Mouse (Mus musculus): Measurements from ENCODE around the gene Fam76a. TPM values are rescaled to one million over a fixed set of nuclear protein-coding genes. Genes with fewer than 3 reads are reported as not detected.

Gene Fam76a
- polyA plus RNA-seq (2012; rRNA removed) = 19.2 and 21.9 TPM in 2 replicates

DNA sequence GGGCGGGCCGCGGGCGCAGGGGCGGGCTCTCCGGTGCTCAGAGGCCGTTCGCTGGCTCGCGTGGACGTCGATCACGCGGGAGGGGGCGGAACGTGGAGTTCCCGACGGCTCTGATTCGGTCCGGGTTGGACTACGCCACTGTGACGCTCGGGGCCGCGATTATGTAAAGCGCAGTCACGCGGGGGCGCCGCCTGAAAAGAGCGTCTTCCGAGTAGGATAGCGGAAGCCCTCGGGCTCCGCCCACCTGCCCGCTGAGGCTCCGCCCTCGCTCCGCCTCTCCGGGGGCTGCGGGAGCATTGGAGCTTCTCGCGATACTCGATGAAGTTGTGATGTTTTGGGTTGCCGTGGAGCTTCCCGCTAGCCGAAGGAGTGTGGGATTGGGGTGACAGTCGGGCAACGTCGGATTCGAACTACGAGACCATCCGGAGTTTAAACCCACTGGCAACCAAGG lies at the start of gene Fam76a:
Fam76a (minus strand) TSS at position 1 of the 451 bp plus-strand sequence.
- peaks cover 4% of the 10 kb centered on the region; the same call in 1 of the 2 replicates for H3K4me1 ChIP-seq (ENCODE audit: control insufficient read depth, insufficient read depth, low read length)
- peak within 1 kb of the TSS; percentile 78 for H3K4me3 ChIP-seq (replicated peaks; ENCODE audit: extremely low read depth, low read depth, low read length)
- under 1% methylated on average over 53 of the region's 53 CpGs for WGBS
- DNase-seq = peak; percentile 100
- TF ChIP-seq CTCF (IDR thresholded peaks at IDR 0.05; ENCODE audit: insufficient read depth, low read length) (no peak), POLR2A (IDR thresholded peaks at IDR 0.05; ENCODE audit: borderline replicate concordance, extremely low read depth, low read depth, low read length) (peak; percentile 96; the same call in 1 of the 2 replicates)

DNA sequence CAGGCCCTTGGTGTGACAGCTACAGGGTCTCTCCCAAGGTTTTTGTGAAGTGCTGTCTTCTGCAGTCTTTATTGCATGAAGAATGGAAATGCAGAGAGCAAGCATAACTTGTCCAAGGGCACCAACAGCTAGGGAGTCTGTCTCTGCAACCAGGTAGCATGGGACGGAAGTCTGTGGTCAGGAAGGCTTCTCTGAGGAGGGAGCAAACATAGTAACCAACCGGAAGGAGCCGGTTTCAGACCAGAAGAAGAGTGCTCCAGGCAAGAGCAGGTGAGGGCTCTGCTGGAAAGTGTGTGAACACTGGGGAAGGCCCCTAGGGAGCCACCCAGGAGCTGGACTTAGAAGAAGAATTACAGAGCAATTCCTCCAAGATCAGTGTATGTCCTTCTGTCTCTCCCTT lies 49.7 kb upstream of the Fam76a start:
- no peak overlapping the region for H3K4me3 ChIP-seq (replicated peaks; ENCODE audit: extremely low read depth, low read depth, low read length)
- 54% methylated on average over 3 of the region's 3 CpGs for WGBS
- DNase-seq = no peak
- peaks cover 14% of the 10 kb centered on the region for H3K4me1 ChIP-seq (ENCODE audit: control insufficient read depth, insufficient read depth, low read length)
- TF ChIP-seq POLR2A (IDR thresholded peaks at IDR 0.05; ENCODE audit: borderline replicate concordance, extremely low read depth, low read depth, low read length) = no peak
- no peak for TF ChIP-seq CTCF (IDR thresholded peaks at IDR 0.05; ENCODE audit: insufficient read depth, low read length)

DNA sequence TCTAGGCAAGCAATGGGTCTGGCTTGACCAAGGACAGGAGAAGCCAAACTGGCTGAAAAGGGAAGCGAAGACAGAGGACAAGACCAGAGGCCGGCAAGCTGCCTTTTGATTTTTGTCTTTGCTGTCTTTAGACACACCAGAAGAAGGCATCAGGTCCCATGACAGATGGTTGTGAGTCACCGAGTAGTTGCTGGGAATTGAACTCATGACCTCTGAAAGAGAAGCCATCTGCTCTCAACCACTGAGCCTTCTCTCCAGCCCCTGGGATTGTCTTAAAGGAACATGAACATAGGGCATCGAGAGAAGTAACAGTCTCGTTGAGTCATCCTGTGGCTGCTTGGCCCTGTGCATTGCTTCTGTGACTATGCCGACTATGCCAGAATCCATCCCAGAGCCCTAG lies 49.2 kb upstream of the Fam76a start:
- no peak for TF ChIP-seq CTCF (IDR thresholded peaks at IDR 0.05; ENCODE audit: insufficient read depth, low read length)
- TF ChIP-seq POLR2A (IDR thresholded peaks at IDR 0.05; ENCODE audit: borderline replicate concordance, extremely low read depth, low read depth, low read length) = no peak
- 69% methylated on average over 6 of the region's 6 CpGs for WGBS
- H3K4me1 ChIP-seq (ENCODE audit: control insufficient read depth, insufficient read depth, low read length) = peaks cover 14% of the 10 kb centered on the region
- H3K4me3 ChIP-seq (replicated peaks; ENCODE audit: extremely low read depth, low read depth, low read length) = no peak overlapping the region
- DNase-seq = no peak

DNA sequence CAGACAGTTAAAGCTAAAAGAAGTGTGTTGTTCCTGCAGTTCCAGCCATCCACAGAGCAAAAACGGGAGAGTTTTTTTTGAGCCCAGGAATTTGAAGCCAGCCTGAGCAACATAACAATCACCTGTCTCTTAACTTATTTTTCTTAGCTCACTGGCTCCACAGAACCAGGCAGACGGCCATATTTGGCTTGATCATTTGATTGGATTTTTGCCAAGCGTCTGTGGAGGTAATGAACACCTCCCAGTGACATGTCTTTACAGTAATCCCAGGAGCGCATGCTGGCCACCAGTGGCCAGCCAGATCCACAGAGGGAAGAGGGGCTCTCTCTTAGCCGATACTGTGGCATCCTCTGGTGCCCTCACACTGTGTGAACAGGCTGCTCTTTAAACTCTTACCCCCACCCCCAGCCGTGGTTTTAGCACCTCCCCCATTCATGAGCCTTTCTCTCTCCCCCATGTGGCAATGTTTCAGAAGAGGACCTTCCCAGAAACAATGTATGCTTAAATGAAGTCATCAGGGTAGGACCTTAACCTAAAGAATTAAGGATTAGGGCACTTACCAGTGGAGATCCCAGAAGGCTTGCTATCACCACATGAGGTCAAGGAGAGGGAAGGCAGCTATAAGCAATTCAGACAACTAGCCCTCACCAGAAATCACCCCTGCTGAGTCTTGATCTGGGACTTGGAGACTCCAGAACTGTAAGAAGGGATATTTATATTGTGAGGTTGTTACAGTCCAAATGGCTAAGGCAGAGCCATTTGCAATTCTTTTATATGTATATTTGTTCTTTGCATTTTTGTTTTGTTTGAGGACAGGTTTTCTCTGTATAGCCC lies 46.0 kb upstream of the Fam76a start:
- Histone ChIP-seq H3K4me3 (replicated peaks; ENCODE audit: extremely low read depth, low read depth, low read length) (no peak overlapping the region), H3K4me1 (ENCODE audit: control insufficient read depth, insufficient read depth, low read length) (peaks cover 4% of the 10 kb centered on the region; the same call in 1 of the 2 replicates)
- no peak for DNase-seq
- WGBS = 48% methylated on average over 6 of the region's 6 CpGs
- TF ChIP-seq CTCF (IDR thresholded peaks at IDR 0.05; ENCODE audit: insufficient read depth, low read length) = no peak
- no peak for TF ChIP-seq POLR2A (IDR thresholded peaks at IDR 0.05; ENCODE audit: borderline replicate concordance, extremely low read depth, low read depth, low read length)

DNA sequence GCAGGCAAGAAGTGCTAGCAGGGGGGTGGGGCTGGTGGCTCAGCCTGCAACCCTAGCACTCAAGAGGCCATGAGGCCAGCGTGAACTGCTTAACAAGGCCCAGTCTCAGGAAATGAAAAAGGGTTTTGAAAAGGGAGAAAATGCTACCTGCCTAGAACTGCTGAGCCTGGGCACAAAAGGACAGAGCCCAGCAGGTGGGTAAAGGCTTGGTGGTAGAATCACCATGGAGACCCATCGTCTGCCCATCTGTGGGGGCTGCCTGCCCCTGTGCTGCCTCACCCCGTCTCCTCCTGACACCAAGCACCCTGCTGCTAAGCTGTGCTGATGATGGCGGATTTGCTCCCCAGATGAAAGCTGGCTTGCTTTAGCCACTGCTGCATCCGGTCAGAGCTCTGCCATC lies 42.1 kb upstream of the Fam76a start:
- 81% methylated on average over 5 of the region's 5 CpGs for WGBS
- DNase-seq = no peak
- no peak overlapping the region for H3K4me3 ChIP-seq (replicated peaks; ENCODE audit: extremely low read depth, low read depth, low read length)
- peaks cover 17% of the 10 kb centered on the region for H3K4me1 ChIP-seq (ENCODE audit: control insufficient read depth, insufficient read depth, low read length)
- TF ChIP-seq CTCF (IDR thresholded peaks at IDR 0.05; ENCODE audit: insufficient read depth, low read length) (no peak), POLR2A (IDR thresholded peaks at IDR 0.05; ENCODE audit: borderline replicate concordance, extremely low read depth, low read depth, low read length) (no peak)

DNA sequence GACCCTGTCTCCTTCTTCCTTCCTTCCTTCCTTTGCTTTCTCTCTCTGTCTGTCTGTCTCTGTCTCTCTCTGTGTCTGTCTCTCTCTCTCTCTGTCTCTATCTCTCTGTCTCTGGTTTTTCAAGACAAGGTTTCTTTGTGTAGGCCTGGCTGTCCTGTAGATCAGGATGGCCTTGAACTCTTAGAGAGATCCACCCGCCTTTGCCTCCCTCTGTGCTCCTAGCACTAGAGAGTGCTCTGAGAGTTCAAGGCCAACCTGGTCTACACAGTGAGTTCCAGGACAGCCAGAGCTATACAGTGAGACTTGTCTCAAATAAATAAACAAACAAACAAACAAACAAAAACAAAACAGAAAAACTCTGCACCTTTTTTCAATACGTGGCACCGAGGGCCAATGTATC lies 41.7 kb upstream of the Fam76a start:
- Histone ChIP-seq H3K4me1 (ENCODE audit: control insufficient read depth, insufficient read depth, low read length) (peaks cover 18% of the 10 kb centered on the region), H3K4me3 (replicated peaks; ENCODE audit: extremely low read depth, low read depth, low read length) (no peak overlapping the region)
- TF ChIP-seq POLR2A (IDR thresholded peaks at IDR 0.05; ENCODE audit: borderline replicate concordance, extremely low read depth, low read depth, low read length) = no peak
- TF ChIP-seq CTCF (IDR thresholded peaks at IDR 0.05; ENCODE audit: insufficient read depth, low read length) = no peak
- DNase-seq = no peak
- 73% methylated on average over 3 of the region's 3 CpGs for WGBS

DNA sequence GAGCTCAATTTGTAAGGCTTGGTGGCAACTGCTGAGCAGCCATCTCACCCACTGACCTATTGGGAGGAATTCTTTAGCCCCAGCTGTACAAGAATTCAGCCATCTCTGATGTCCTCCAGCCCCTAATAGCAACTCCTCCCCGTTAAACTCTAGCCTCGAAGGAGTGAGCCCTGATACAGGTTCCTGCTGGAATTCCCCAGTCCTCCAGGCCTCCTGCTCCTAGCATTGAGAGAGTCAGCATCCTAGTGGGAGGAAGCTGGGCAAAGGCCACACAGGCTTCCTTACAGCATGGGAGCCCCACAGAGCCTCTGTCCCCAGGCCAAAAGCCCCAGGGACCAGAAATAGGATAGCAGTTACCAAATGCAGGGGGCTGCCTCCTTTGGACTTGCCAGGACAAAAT lies 41.1 kb upstream of the Fam76a start:
- WGBS = 51% methylated on average over 2 of the region's 2 CpGs
- Histone ChIP-seq H3K4me3 (replicated peaks; ENCODE audit: extremely low read depth, low read depth, low read length) (no peak overlapping the region), H3K4me1 (ENCODE audit: control insufficient read depth, insufficient read depth, low read length) (peaks cover 21% of the 10 kb centered on the region)
- no peak for DNase-seq
- no peak for TF ChIP-seq CTCF (IDR thresholded peaks at IDR 0.05; ENCODE audit: insufficient read depth, low read length)
- TF ChIP-seq POLR2A (IDR thresholded peaks at IDR 0.05; ENCODE audit: borderline replicate concordance, extremely low read depth, low read depth, low read length) = no peak

DNA sequence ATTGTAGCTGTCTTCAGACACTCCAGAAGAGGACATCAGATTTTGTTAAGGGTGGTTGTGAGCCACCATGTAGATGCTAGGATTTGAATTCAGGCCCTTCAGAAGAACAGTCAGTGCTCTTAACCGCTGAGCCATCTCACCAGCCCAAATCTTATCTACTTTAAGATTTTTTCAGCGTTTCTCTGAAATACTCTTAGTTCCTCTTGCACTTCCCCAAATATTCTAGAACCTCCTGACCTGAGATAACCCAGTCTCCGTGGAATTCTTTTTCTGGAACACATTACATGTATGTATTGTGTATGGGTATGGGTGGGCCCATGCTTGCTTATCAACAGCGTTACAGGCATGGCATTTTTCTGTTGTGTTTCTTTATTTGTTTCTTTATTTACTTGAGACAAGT lies 40.3 kb upstream of the Fam76a start:
- DNase-seq = no peak
- WGBS = 75% methylated on average over 4 of the region's 4 CpGs
- no peak overlapping the region for H3K4me3 ChIP-seq (replicated peaks; ENCODE audit: extremely low read depth, low read depth, low read length)
- peaks cover 21% of the 10 kb centered on the region for H3K4me1 ChIP-seq (ENCODE audit: control insufficient read depth, insufficient read depth, low read length)
- TF ChIP-seq CTCF (IDR thresholded peaks at IDR 0.05; ENCODE audit: insufficient read depth, low read length) = no peak
- no peak for TF ChIP-seq POLR2A (IDR thresholded peaks at IDR 0.05; ENCODE audit: borderline replicate concordance, extremely low read depth, low read depth, low read length)

DNA sequence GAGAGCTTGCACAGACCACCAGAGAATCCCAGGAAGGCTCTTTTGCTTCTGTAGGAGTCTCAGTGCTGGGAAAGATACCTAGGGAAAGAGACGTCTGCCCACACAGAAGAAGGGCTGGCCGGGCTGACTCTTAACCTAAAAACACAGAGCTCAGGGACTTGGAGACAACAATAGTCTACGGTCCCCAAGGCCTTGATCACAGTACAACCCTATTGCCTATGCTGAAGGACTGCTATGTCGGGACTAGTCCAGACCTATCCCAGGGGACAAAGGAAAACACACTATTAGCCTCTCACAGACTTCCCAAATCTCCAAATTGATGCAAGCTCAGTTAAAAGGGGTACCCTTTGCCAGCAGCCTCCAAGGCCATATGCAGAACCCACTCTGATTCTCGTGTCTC lies 39.5 kb upstream of the Fam76a start:
- WGBS = 89% methylated on average over 5 of the region's 5 CpGs
- Histone ChIP-seq H3K4me1 (ENCODE audit: control insufficient read depth, insufficient read depth, low read length) (peaks cover 21% of the 10 kb centered on the region), H3K4me3 (replicated peaks; ENCODE audit: extremely low read depth, low read depth, low read length) (no peak overlapping the region)
- no peak for TF ChIP-seq CTCF (IDR thresholded peaks at IDR 0.05; ENCODE audit: insufficient read depth, low read length)
- TF ChIP-seq POLR2A (IDR thresholded peaks at IDR 0.05; ENCODE audit: borderline replicate concordance, extremely low read depth, low read depth, low read length) = no peak
- no peak for DNase-seq
